Mouse (Mus musculus) kidney, embryonic 16.5 days (tissue): Measurements from ENCODE around the gene Capn8. TPM values are rescaled to one million over a fixed set of nuclear protein-coding genes. Genes with fewer than 3 reads are reported as not detected.
A peak's percentile ranks its signal among the peaks of the same experiment; 100 is the strongest.

Experiments used
- ATAC-seq: fragments of 200-750 bp; cut with Nextera tagmentation; 2 replicates; pipeline ENCODE4 v1.8.0; 2017; ENCODE audit warnings: moderate TSS enrichment; ENCODE audit not compliant: low FRiP score, low TSS enrichment
- H3K27ac ChIP-seq: fragments of 300-500 bp; sonication (generic); 2 replicates; pipeline ENCODE4 v1.5.1; 2014; ENCODE audit warnings: low read length
- H3K27me3 ChIP-seq: fragments of 300-500 bp; sonication (generic); 2 replicates; pipeline ENCODE4 v1.6.1; 2014; ENCODE audit warnings: low read length, control low read depth, mixed read lengths; ENCODE audit not compliant: insufficient read depth
- H3K36me3 ChIP-seq: fragments of 300-500 bp; sonication (generic); 2 replicates; pipeline ENCODE4 v1.6.1; 2014; ENCODE audit warnings: low read length, control low read depth, mixed read lengths; ENCODE audit not compliant: insufficient read depth
- H3K4me1 ChIP-seq: fragments of 300-500 bp; sonication (generic); 2 replicates; pipeline ENCODE4 v1.6.1; 2014; ENCODE audit warnings: low read length, control low read depth, mixed read lengths; ENCODE audit not compliant: insufficient read depth
- H3K4me2 ChIP-seq: fragments of 300-500 bp; sonication (generic); replicated peaks from 2 replicates; pipeline ENCODE4 v1.6.1; 2014; ENCODE audit warnings: low read depth, low read length
- H3K4me3 ChIP-seq: fragments of 300-500 bp; sonication (generic); 2 replicates; pipeline ENCODE4 v1.5.1; 2014; ENCODE audit warnings: mild to moderate bottlenecking, low read length
- H3K9ac ChIP-seq: fragments of 300-500 bp; sonication (generic); replicated peaks from 2 replicates; pipeline ENCODE4 v1.6.1; 2014; ENCODE audit warnings: low read length
- H3K9me3 ChIP-seq: fragments of 300-500 bp; sonication (generic); 2 replicates; pipeline ENCODE4 v1.6.1; 2016; ENCODE audit warnings: low read length, control low read depth
- WGBS: fragments of 180-500 bp; shearing (Covaris S2); extraction: QIAGEN DNeasy Blood & Tissue Kit; methylation state at CpG from one replicate; pipeline ENCODE4 v1.1.7; 2014; 5-methylcytosine and 5-hydroxymethylcytosine counted together
- polyA plus RNA-seq: library from polyadenylated mRNA; unstranded; fragments of >200 nt; fragmentation: Nextera tagmentation; extraction: Ambion mirVana; gene quantifications from 2 replicates; pipeline ENCODE4 v1.2.1, GENCODE M21; 2015

The Capn8 gene
- polyA plus RNA-seq, 1 experiment from 2014 or later = not detected

- no peak overlapping the region for H3K4me3 ChIP-seq
- ATAC-seq = no peak
- H3K36me3 ChIP-seq = no peaks in the 10 kb centered on the region
- H3K9ac ChIP-seq = no peak overlapping the region
- H3K27me3 ChIP-seq = no peaks in the 10 kb centered on the region
- H3K4me1 ChIP-seq = peaks cover 40% of the 10 kb centered on the region
- WGBS = 81% methylated on average over 3 of the region's 3 CpGs
- H3K9me3 ChIP-seq = no peaks in the 10 kb centered on the region
- H3K27ac ChIP-seq = no peak overlapping the region
- H3K4me2 ChIP-seq = no peak overlapping the region
Measured at GRCm38 (mm10) chr1:182523692-182524091, 41.1 kb upstream of the Capn8 start.

GRCm38 (mm10) chr1:182525601-182526000 lies 39.2 kb upstream of the Capn8 start:
- Histone ChIP-seq H3K4me1 (peaks cover 26% of the 10 kb centered on the region), H3K36me3 (no peaks in the 10 kb centered on the region), H3K9me3 (no peaks in the 10 kb centered on the region), H3K4me2 (no peak overlapping the region), H3K4me3 (no peak overlapping the region), H3K27ac (no peak overlapping the region), H3K9ac (no peak overlapping the region), H3K27me3 (0 out of 2 replicates have a peak, but pooled peaks cover under 1% of the 10 kb centered on the region)
- 94% methylated on average over 3 of the region's 3 CpGs for WGBS
- no peak for ATAC-seq

- ATAC-seq = no peak
- Histone ChIP-seq H3K9ac (no peak overlapping the region), H3K4me1 (peaks cover 18% of the 10 kb centered on the region), H3K4me2 (peak overlapping the region; percentile 28; the same call in 1 of the 2 replicates), H3K9me3 (no peaks in the 10 kb centered on the region), H3K36me3 (no peaks in the 10 kb centered on the region), H3K4me3 (no peak overlapping the region), H3K27ac (no peak overlapping the region), H3K27me3 (peaks cover 4% of the 10 kb centered on the region; the same call in 1 of the 2 replicates)
- 36% methylated on average over 13 of the region's 13 CpGs for WGBS
Measured at GRCm38 (mm10) chr1:182527261-182527766, 37.5 kb upstream of the Capn8 start.

- H3K9ac ChIP-seq = peak overlapping the region; percentile 43; the same call in 1 of the 2 replicates
- WGBS = 8% methylated on average over 19 of the region's 19 CpGs
Measured at GRCm38 (mm10) chr1:182527921-182528858, 36.6 kb upstream of the Capn8 start.

GRCm38 (mm10) chr1:182533583-182533982 lies 31.2 kb upstream of the Capn8 start:
- Histone ChIP-seq H3K4me2 (no peak overlapping the region), H3K36me3 (no peaks in the 10 kb centered on the region), H3K4me1 (0 out of 2 replicates have a peak, but pooled peaks cover 1% of the 10 kb centered on the region), H3K4me3 (no peak overlapping the region), H3K9me3 (no peaks in the 10 kb centered on the region), H3K9ac (no peak overlapping the region), H3K27me3 (peaks cover 4% of the 10 kb centered on the region; the same call in 1 of the 2 replicates), H3K27ac (no peak overlapping the region)
- WGBS = 68% methylated on average over 3 of the region's 3 CpGs
- no peak for ATAC-seq

More at GRCm38 (mm10) chr1:182527921-182528858, 36.6 kb upstream of the Capn8 start:
- Histone ChIP-seq H3K4me3 (0 out of 2 replicates have a peak overlapping the region, but pooled peaks have one; percentile 14), H3K4me2 (peak overlapping the region; percentile 32), H3K27ac (peak overlapping the region; percentile 56; the same call in 1 of the 2 replicates), H3K4me1 (peaks cover 18% of the 10 kb centered on the region), H3K36me3 (no peaks in the 10 kb centered on the region), H3K9me3 (no peaks in the 10 kb centered on the region), H3K27me3 (peaks cover 4% of the 10 kb centered on the region; the same call in 1 of the 2 replicates)
- ATAC-seq = peak; percentile 88

GRCm38 (mm10) chr1:182535080-182535481 lies 29.7 kb upstream of the Capn8 start:
- Histone ChIP-seq H3K4me2 (no peak overlapping the region), H3K9ac (no peak overlapping the region), H3K27ac (no peak overlapping the region), H3K27me3 (peaks cover 4% of the 10 kb centered on the region; the same call in 1 of the 2 replicates), H3K36me3 (no peaks in the 10 kb centered on the region), H3K4me3 (no peak overlapping the region), H3K4me1 (peaks cover 4% of the 10 kb centered on the region; the same call in 1 of the 2 replicates), H3K9me3 (no peaks in the 10 kb centered on the region)
- 54% methylated on average over 3 of the region's 3 CpGs for WGBS
- ATAC-seq = no peak

- peak; percentile 65 for ATAC-seq
- Histone ChIP-seq H3K27ac (no peak overlapping the region), H3K4me1 (peaks cover 4% of the 10 kb centered on the region; the same call in 1 of the 2 replicates), H3K9me3 (no peaks in the 10 kb centered on the region), H3K36me3 (no peaks in the 10 kb centered on the region), H3K4me2 (peak overlapping the region; percentile 61), H3K27me3 (no peaks in the 10 kb centered on the region), H3K4me3 (peak overlapping the region; percentile 39), H3K9ac (peak overlapping the region; percentile 71)
- 20% methylated on average over 9 of the region's 9 CpGs for WGBS
Measured at GRCm38 (mm10) chr1:182539023-182539940, 25.5 kb upstream of the Capn8 start.

- H3K4me2 ChIP-seq = no peak overlapping the region
- 53% methylated on average over 5 of the region's 5 CpGs for WGBS
- no peaks in the 10 kb centered on the region for H3K27me3 ChIP-seq
Measured at GRCm38 (mm10) chr1:182542110-182542509, 22.7 kb upstream of the Capn8 start.

GRCm38 (mm10) chr1:182543136-182543535 lies 21.7 kb upstream of the Capn8 start:
- no peak for ATAC-seq
- 87% methylated on average over 8 of the region's 8 CpGs for WGBS
- no peak overlapping the region for H3K4me3 ChIP-seq

More at GRCm38 (mm10) chr1:182542110-182542509, 22.7 kb upstream of the Capn8 start:
- no peak for ATAC-seq
- Histone ChIP-seq H3K9ac (no peak overlapping the region), H3K36me3 (no peaks in the 10 kb centered on the region), H3K4me3 (no peak overlapping the region), H3K4me1 (peaks cover 4% of the 10 kb centered on the region; the same call in 1 of the 2 replicates), H3K9me3 (peaks cover 8% of the 10 kb centered on the region; the same call in 1 of the 2 replicates), H3K27ac (no peak overlapping the region)

More at GRCm38 (mm10) chr1:182543136-182543535, 21.7 kb upstream of the Capn8 start:
- no peaks in the 10 kb centered on the region for H3K27me3 ChIP-seq
- peaks cover 8% of the 10 kb centered on the region; the same call in 1 of the 2 replicates for H3K9me3 ChIP-seq
- H3K27ac ChIP-seq = no peak overlapping the region
- no peak overlapping the region for H3K4me2 ChIP-seq
- no peak overlapping the region for H3K9ac ChIP-seq
- peaks cover 4% of the 10 kb centered on the region; the same call in 1 of the 2 replicates for H3K4me1 ChIP-seq
- no peaks in the 10 kb centered on the region for H3K36me3 ChIP-seq
